Mouse (Mus musculus): Measurements from ENCODE around the gene Hrh3. TPM values are rescaled to one million over a fixed set of nuclear protein-coding genes. Genes with fewer than 3 reads are reported as not detected.

The Hrh3 gene
- total RNA-seq, 2 experiments from 2014 or later, result 74.4 to 96.9 TPM

GRCm38 (mm10) chr2:180072886-180073285 is 31.4 kb downstream of the Hrh3 start:
- no peak for DNase-seq (ENCODE audit: low spot score in 2 of 2)
- intact Hi-C loops (cut with DNase I), result loop anchor here (10.0 kb wide), 1 partner anchor 182 kb away; the partner anchor contains the start of gene Rps21

- DNase-seq (ENCODE audit: low spot score in 2 of 2), result no peak
- intact Hi-C loops (cut with DNase I), result loop anchor here (2.0 to 10.0 kb wide), 2 partner anchors 47 to 183 kb away; partner anchors contain the start of genes Osbpl2 and Rps21
These were observed 32.6 kb downstream of the Hrh3 start for GRCm38 (mm10) chr2:180071671-180072070.

GRCm38 (mm10) chr2:180070481-180071453 is 33.5 kb downstream of the Hrh3 start, which contains the start of gene Mtg2:
Gene Mtg2 (plus strand): TSS chr2:180070588.
- intact Hi-C loops (cut with DNase I), result loop anchor here (2.0 to 10.0 kb wide), 2 partner anchors 48 to 184 kb away; partner anchors contain the start of genes Osbpl2 and Rps21
- DNase-seq (ENCODE audit: low spot score in 2 of 2), result peak; percentile 96 to 97

DNA sequence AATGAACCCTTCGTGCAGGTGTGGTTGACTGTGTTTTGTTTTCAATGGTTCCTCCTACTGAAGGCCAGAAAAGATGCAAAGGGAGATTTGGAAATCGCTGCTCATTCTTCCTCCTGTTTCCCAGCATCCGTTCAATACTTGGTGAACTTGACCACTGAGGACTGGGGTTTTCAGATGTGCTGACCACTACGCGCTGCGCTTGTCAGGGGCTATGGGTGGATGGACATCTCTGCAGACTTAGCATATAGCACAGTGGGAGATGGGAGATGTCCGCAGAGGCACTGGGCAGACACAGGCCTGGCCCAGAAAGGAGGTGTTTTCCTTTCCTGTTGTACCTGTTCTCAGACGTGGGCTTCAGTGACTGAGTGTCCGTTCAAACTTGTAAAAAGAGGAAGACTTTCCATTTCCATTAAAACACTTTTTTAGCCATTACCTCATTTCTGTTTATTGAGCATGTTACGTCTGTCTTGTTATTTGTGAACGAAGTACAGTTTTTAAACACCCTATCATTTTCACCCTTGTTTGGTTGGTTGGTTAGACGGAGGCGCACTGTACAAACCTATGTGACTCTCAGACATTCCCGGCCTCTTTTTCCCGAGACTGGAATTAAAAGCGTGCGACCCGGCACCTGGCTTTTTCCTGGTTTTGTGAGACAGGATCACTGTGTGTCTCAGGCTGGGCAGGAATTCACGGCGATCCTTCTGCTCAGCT is 34.4 kb downstream of the Hrh3 start:
- intact Hi-C loops (cut with DNase I), result loop anchor here (2.0 to 10.0 kb wide), 2 partner anchors 49 to 185 kb away; partner anchors contain the start of genes Osbpl2 and Rps21
- DNase-seq (ENCODE audit: low spot score in 2 of 2), result no peak

DNA sequence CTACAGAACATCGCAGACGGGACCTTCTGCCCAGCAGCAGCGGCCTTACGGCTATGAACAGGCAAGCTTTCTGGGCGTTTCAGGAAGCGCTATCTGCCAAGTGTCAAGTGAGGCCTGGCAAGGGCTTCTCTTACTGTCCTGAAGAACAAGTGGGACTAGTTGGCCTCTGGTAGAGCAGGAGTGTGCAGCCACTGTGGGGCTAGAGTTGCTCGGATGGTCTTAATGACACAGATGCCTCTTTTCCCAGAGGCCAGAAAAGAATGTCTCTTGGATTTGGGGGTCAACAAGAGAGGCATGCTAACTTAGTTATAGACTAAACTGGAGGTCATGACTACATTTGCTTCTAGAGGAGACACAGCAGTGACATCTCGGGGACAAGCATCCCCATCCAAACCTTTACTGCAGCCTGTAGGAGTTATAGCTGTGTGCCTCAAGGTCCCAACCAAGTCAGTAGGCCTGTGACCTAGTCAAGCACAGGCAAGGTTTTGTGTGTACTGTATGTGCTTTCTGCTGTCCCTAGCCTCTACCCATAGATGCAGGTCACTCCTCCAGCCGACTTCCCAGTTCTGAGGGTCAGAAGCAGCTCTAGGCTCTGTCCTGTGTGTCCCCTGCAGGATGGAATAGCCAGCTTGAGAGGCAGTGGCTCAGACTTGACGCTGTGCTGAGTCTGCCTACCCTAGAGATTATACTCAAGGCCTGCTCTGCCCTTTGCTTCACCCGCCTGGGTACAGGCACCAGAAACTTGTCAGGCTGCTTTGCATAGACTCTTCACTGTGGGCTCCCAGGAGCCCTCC is 40.8 kb downstream of the Hrh3 start:
- DNase-seq (ENCODE audit: low spot score in 2 of 2), result no peak
- intact Hi-C loops (cut with DNase I), result no loop called here

DNA sequence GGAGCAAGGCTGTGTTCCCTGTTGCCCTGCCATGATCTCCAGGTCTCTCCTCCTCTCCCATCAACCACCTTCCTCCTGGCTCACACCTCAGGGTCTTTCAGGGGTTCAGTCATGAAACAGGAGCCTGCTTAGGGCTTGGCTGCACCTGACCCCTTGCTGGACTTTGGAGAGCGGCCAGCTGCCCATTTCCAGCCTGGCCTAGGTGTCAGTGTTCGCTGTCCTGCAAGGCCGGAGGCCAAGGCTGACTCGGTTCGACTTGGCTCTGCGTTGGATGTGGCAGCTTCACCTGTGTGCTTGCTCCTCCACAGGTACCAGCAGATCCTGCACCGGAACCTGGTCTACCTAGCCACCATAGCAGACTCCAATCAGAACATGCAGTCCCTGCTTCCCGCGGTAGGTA is 51.3 kb downstream of the Hrh3 start:
- intact Hi-C loops (cut with DNase I), result no loop called here

GRCm38 (mm10) chr2:180051986-180052733 is 52.1 kb downstream of the Hrh3 start:
- no peak for DNase-seq (ENCODE audit: low spot score in 2 of 2)
- intact Hi-C loops (cut with DNase I), result loop anchor here (2.0 kb wide), 1 partner anchor 135 kb away; no protein-coding TSS in a partner anchor

More for the DNA sequence above, 51.3 kb downstream of the Hrh3 start:
- DNase-seq (ENCODE audit: low spot score in 2 of 2), result no peak

- intact Hi-C loops (cut with DNase I), result loop anchor here (2.0 kb wide), 1 partner anchor 134 kb away; no protein-coding TSS in a partner anchor
- peak; percentile 76 to 85 for DNase-seq (ENCODE audit: low spot score in 2 of 2)
These were observed 53.3 kb downstream of the Hrh3 start for GRCm38 (mm10) chr2:180050986-180051385.

Other genes with a start within 250 kb of the Hrh3 start
- 10 to 100 TPM; 17.7 to 18.9 TPM for gene Taf4, start 127.8 kb downstream of the Hrh3 start, total RNA-seq (2021)
- gene Lsm14b, start 79.5 kb downstream of the Hrh3 start, total RNA-seq (2021), result 100 to 1,000 TPM; 116 to 118 TPM
- 100 to 1,000 TPM; 164 to 168 TPM for gene Psma7, start 62.1 kb downstream of the Hrh3 start, total RNA-seq (2021)
- 10 to 100 TPM; 34.8 to 36.0 TPM for gene Ss18l1, start 62.0 kb downstream of the Hrh3 start, total RNA-seq (2021)
- gene Mtg2, start 33.9 kb downstream of the Hrh3 start, total RNA-seq (2021), result 10 to 100 TPM; 14.9 to 19.2 TPM
- 10 to 100 TPM; 43.9 to 47.8 TPM for gene Osbpl2, start 14.8 kb upstream of the Hrh3 start, total RNA-seq (2021)
- gene Adrm1, start 67.0 kb upstream of the Hrh3 start, total RNA-seq (2021), result 100 to 1,000 TPM in 1 of 2 experiments, 10 to 100 TPM in 1; 91.6 to 103 TPM
- gene Lama5, start 121.4 kb upstream of the Hrh3 start, total RNA-seq (2021), result 1 to 10 TPM; 6.0 to 6.7 TPM
- gene Rps21, start 152.9 kb upstream of the Hrh3 start, total RNA-seq (2021), result 100 to 1,000 TPM; 648 to 660 TPM
- gene Cables2, start 169.0 kb upstream of the Hrh3 start, total RNA-seq (2021), result 10 to 100 TPM; 23.9 to 30.4 TPM
- not detected for gene Rbbp8nl, start 185.4 kb upstream of the Hrh3 start, total RNA-seq (2021)
- gene Gata5, start 230.2 kb upstream of the Hrh3 start, total RNA-seq (2021), result not detected

Data from left cerebral cortex, postnatal 25 days (tissue).